Comparison of ENCODE assay signal across 24 mouse cellular contexts in genomic region chr9:111383046-111383445, GRCm38 (mm10). TPM values are rescaled to one million over a fixed set of nuclear protein-coding genes. Genes with fewer than 3 reads are reported as not detected.
"Had no signal": no experiment of that assay in that cellular context is flagged by ENCODE, and none has a peak within 500 bp of the region (broad histone marks: within the 10 kb centered on the region; RNA-seq: fewer than 3 reads in every experiment).

No protein-coding gene starts in this region.

- DNase-seq: kidney, adult 18-20 months; kidney, adult 9 months; kidney, postnatal 14 days; kidney, postnatal 4 days; liver; lung, adult 18-20 months; lung, postnatal 10 days; lung, postnatal 4 days; thymus, adult 2 months; thymus, postnatal 14 days; thymus, postnatal 4 days had no signal

- H3K4me2 ChIP-seq: limb, embryonic 13.5 days; liver, embryonic 12.5 days; liver, embryonic 15.5 days; lung, embryonic 15.5 days; midbrain, embryonic 12.5 days; midbrain, embryonic 15.5 days; neural tube, embryonic 13.5 days had no signal

- H3K4me1 ChIP-seq: liver, embryonic 12.5 days; liver, embryonic 15.5 days; lung, embryonic 15.5 days had no signal

- H3K4me3 ChIP-seq: limb, embryonic 10.5 days; limb, embryonic 13.5 days; liver, embryonic 12.5 days; liver, embryonic 15.5 days; lung, embryonic 15.5 days; midbrain, embryonic 12.5 days; midbrain, embryonic 15.5 days; myocyte; neural tube, embryonic 13.5 days had no signal

- H3K9ac ChIP-seq: limb, embryonic 13.5 days; liver, embryonic 12.5 days; liver, embryonic 15.5 days; lung, embryonic 15.5 days; midbrain, embryonic 12.5 days; midbrain, embryonic 15.5 days; neural tube, embryonic 13.5 days had no signal

- H3K36me3 ChIP-seq: limb, embryonic 10.5 days; limb, embryonic 13.5 days; liver, embryonic 12.5 days; liver, embryonic 15.5 days; lung, embryonic 15.5 days; midbrain, embryonic 12.5 days; midbrain, embryonic 15.5 days; neural tube, embryonic 13.5 days had no signal

- H3K27me3 ChIP-seq: limb, embryonic 13.5 days; liver, embryonic 12.5 days; liver, embryonic 15.5 days; lung, embryonic 15.5 days; midbrain, embryonic 12.5 days; midbrain, embryonic 15.5 days; neural tube, embryonic 13.5 days had no signal

- H3K27ac ChIP-seq: limb, embryonic 10.5 days; limb, embryonic 13.5 days; liver, embryonic 12.5 days; liver, embryonic 15.5 days; lung, embryonic 15.5 days; midbrain, embryonic 12.5 days had no signal

- ATAC-seq: liver, embryonic 12.5 days had no signal

- H3K9me3 ChIP-seq: limb, embryonic 10.5 days; limb, embryonic 13.5 days; liver, embryonic 12.5 days; liver, embryonic 15.5 days; lung, embryonic 15.5 days; midbrain, embryonic 12.5 days; midbrain, embryonic 15.5 days; neural tube, embryonic 13.5 days had no signal

RNA-seq across cellular contexts. Expression of gene Dclk3, which starts 55.8 kb away (rescaled TPM):
- total RNA-seq: megakaryocyte progenitor cell, adult 5-6 weeks; megakaryocyte-erythroid progenitor cell, adult 5-6 weeks; monocyte, adult 5-6 weeks; neutrophil, adult 5-6 weeks had no signal
- polyA plus RNA-seq: liver, embryonic 15.5 days; myocyte had no signal
